Mouse (Mus musculus): ENCODE results near the gene Ehhadh. TPM values are rescaled to one million over a fixed set of nuclear protein-coding genes. Genes with fewer than 3 reads are reported as not detected.

The Ehhadh gene
- polyA plus RNA-seq (2015; fragmentation: Nextera tagmentation; extraction: Ambion mirVana), result 0.59 and 0.61 TPM in 2 replicates

GRCm38 (mm10) chr16:21787516-21788353, at the start of gene Ehhadh:
Ehhadh (minus strand) TSS chr16:21787807.
- 10% methylated on average over 28 of the region's 28 CpGs for WGBS
- Histone ChIP-seq H3K4me1 (peaks cover 11% of the 10 kb centered on the region), H3K9ac (peak within 1 kb of the TSS; percentile 66), H3K4me2 (peak within 1 kb of the TSS; percentile 74), H3K27me3 (no peaks in the 10 kb centered on the region), H3K4me3 (peak within 1 kb of the TSS; percentile 42), H3K27ac (no peak within 1 kb of the TSS), H3K36me3 (ENCODE audit: poor library complexity, severe bottlenecking) (no peaks in the 10 kb centered on the region), H3K9me3 (replicated peaks) (no peaks in the 10 kb centered on the region)
- ATAC-seq, result peak; percentile 93

- H3K9ac ChIP-seq, result no peak overlapping the region
- no peaks in the 10 kb centered on the region for H3K4me1 ChIP-seq
- no peak overlapping the region for H3K4me2 ChIP-seq
- ATAC-seq, result peak; percentile 80
- WGBS, result 66% methylated on average over 7 of the region's 7 CpGs
- no peaks in the 10 kb centered on the region for H3K36me3 ChIP-seq (ENCODE audit: poor library complexity, severe bottlenecking)
- no peak overlapping the region for H3K4me3 ChIP-seq
- H3K27ac ChIP-seq, result no peak overlapping the region
- no peaks in the 10 kb centered on the region for H3K27me3 ChIP-seq
- no peaks in the 10 kb centered on the region for H3K9me3 ChIP-seq (replicated peaks)
Observed at GRCm38 (mm10) chr16:21836311-21837072, 48.9 kb upstream of the Ehhadh start.

GRCm38 (mm10) chr16:21835584-21835931, 48.0 kb upstream of the Ehhadh start:
- WGBS, result 43% methylated on average over 7 of the region's 7 CpGs
- H3K9me3 ChIP-seq (replicated peaks), result no peaks in the 10 kb centered on the region
- no peaks in the 10 kb centered on the region for H3K4me1 ChIP-seq
- no peak overlapping the region for H3K9ac ChIP-seq
- no peaks in the 10 kb centered on the region for H3K36me3 ChIP-seq (ENCODE audit: poor library complexity, severe bottlenecking)
- H3K27ac ChIP-seq, result no peak overlapping the region
- no peak overlapping the region for H3K4me2 ChIP-seq
- ATAC-seq, result no peak
- no peak overlapping the region for H3K4me3 ChIP-seq
- no peaks in the 10 kb centered on the region for H3K27me3 ChIP-seq

DNA sequence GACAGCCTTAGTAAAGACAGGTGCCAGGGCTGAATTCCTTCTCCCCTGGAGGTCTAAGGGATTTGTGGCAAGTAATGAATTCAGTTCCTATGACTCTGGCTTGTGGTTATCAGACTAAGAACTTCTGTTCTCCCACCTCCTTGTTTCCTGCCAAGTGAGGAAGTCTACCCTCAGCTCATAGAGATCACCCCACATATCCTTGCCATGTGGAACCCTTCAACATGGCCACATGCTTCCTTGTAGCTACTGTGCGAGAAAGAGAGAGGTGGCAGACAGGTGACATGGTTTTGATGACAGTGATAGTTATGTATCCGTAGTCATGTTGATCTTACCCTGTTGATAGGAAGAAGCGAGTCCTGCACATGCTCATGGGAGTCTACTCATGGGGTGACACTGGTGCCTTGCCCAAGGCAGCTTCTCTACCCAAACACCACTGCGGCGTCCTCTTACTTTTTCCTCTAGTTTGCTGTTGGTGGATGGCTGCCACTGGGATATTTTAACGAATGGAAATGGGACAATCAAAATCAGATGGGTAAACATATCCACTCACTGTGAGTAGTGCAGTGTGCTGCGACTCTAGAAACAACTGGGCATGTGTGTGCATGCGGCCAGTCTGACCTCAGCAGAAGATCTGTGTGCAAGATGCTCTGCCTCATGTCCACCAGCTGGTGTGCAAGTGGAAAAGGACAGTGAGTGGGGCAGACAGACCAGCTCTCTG, 47.4 kb upstream of the Ehhadh start:
- no peaks in the 10 kb centered on the region for H3K4me1 ChIP-seq
- no peak overlapping the region for H3K4me2 ChIP-seq
- H3K27ac ChIP-seq, result no peak overlapping the region
- H3K4me3 ChIP-seq, result no peak overlapping the region
- H3K9ac ChIP-seq, result no peak overlapping the region
- H3K27me3 ChIP-seq, result no peaks in the 10 kb centered on the region
- no peaks in the 10 kb centered on the region for H3K36me3 ChIP-seq (ENCODE audit: poor library complexity, severe bottlenecking)
- no peak for ATAC-seq
- no peaks in the 10 kb centered on the region for H3K9me3 ChIP-seq (replicated peaks)
- WGBS, result 86% methylated on average over 8 of the region's 8 CpGs

DNA sequence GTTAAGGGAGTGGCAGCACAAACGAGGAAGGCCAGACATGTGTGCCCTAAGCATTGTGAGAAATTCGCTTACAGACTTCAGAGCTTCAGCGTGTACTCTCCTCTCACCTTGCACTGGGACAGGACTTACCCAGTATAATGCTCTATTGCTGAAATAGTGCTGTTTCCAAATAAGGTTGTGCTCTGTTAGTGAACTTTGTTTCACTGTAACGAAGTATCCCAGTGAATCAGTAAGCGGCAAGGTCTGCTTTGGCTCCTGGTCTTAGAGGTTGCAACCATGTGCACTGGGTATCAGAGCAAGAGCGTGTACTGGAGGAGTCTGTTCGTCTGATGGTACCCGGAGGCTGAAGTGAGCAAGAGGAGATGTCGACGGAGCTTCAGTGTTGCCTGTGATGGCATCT, 46.4 kb upstream of the Ehhadh start:
- H3K4me1 ChIP-seq, result no peaks in the 10 kb centered on the region
- no peak for ATAC-seq
- H3K4me3 ChIP-seq, result no peak overlapping the region
- no peaks in the 10 kb centered on the region for H3K9me3 ChIP-seq (replicated peaks)
- H3K4me2 ChIP-seq, result no peak overlapping the region
- H3K27me3 ChIP-seq, result no peaks in the 10 kb centered on the region
- no peaks in the 10 kb centered on the region for H3K36me3 ChIP-seq (ENCODE audit: poor library complexity, severe bottlenecking)
- H3K9ac ChIP-seq, result no peak overlapping the region
- H3K27ac ChIP-seq, result no peak overlapping the region
- 72% methylated on average over 10 of the region's 10 CpGs for WGBS

DNA sequence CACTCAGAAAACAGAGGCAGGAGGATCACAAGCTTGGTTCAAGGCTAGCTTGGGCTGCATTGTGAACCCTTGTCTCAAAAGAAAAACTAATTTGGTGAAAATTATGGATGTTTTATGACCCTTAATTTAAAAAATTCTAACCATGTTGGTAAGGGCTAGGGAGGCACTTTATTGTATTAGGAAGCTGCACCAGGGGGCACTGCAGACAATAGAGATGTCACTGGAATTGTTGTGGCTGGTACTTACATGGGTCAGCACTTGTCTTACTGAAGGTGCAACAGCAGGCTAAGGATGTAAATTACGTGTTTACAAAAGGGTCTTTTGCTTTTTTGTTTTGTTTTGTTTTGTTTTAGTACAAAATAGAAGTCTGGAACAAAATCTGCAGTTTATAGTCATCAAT, 45.9 kb upstream of the Ehhadh start:
- ATAC-seq, result no peak
- H3K4me1 ChIP-seq, result no peaks in the 10 kb centered on the region
- no peak overlapping the region for H3K4me3 ChIP-seq
- H3K36me3 ChIP-seq (ENCODE audit: poor library complexity, severe bottlenecking), result no peaks in the 10 kb centered on the region
- 51% methylated on average over 1 of the region's 1 CpGs for WGBS
- no peak overlapping the region for H3K27ac ChIP-seq
- H3K27me3 ChIP-seq, result no peaks in the 10 kb centered on the region
- no peaks in the 10 kb centered on the region for H3K9me3 ChIP-seq (replicated peaks)
- no peak overlapping the region for H3K9ac ChIP-seq
- no peak overlapping the region for H3K4me2 ChIP-seq

- Histone ChIP-seq H3K9ac (no peak overlapping the region), H3K4me2 (no peak overlapping the region), H3K4me1 (no peaks in the 10 kb centered on the region), H3K9me3 (replicated peaks) (no peaks in the 10 kb centered on the region), H3K27ac (no peak overlapping the region), H3K27me3 (no peaks in the 10 kb centered on the region), H3K36me3 (ENCODE audit: poor library complexity, severe bottlenecking) (no peaks in the 10 kb centered on the region), H3K4me3 (no peak overlapping the region)
- no peak for ATAC-seq
- 85% methylated on average over 5 of the region's 5 CpGs for WGBS
Observed at GRCm38 (mm10) chr16:21831764-21832163, 44.2 kb upstream of the Ehhadh start.

GRCm38 (mm10) chr16:21830784-21831183, 43.2 kb upstream of the Ehhadh start:
- Histone ChIP-seq H3K9ac (no peak overlapping the region), H3K4me2 (no peak overlapping the region), H3K9me3 (replicated peaks) (no peaks in the 10 kb centered on the region), H3K27ac (no peak overlapping the region), H3K36me3 (ENCODE audit: poor library complexity, severe bottlenecking) (no peaks in the 10 kb centered on the region), H3K4me1 (no peaks in the 10 kb centered on the region), H3K4me3 (no peak overlapping the region), H3K27me3 (no peaks in the 10 kb centered on the region)
- 74% methylated on average over 6 of the region's 6 CpGs for whole genome bisulfite sequencing
- no peak for ATAC-seq

DNA sequence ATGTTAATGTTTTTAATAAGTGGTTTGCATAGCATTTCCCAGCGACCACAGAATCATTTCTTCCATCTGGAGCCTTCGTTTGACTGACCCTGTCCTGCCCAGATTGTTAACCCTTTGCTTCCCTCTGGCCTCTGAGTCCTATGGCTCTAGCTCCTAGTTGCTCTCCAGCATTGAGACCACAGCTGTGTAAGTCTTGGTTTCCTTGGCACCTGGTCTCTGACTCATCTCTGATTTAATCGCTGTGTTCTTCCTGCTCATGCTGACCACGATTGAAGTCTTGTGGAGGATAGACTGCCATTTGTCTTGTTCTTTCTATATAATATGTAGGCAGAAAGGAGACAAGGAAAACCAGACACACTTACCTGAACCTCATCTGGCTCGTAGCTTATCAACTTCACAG, 42.1 kb upstream of the Ehhadh start:
- ATAC-seq, result no peak
- Histone ChIP-seq H3K4me2 (no peak overlapping the region), H3K27ac (no peak overlapping the region), H3K9ac (no peak overlapping the region), H3K36me3 (ENCODE audit: poor library complexity, severe bottlenecking) (no peaks in the 10 kb centered on the region), H3K27me3 (no peaks in the 10 kb centered on the region), H3K9me3 (replicated peaks) (no peaks in the 10 kb centered on the region), H3K4me3 (no peak overlapping the region), H3K4me1 (no peaks in the 10 kb centered on the region)
- WGBS, result 43% methylated on average over 5 of the region's 5 CpGs

- no peak overlapping the region for H3K4me3 ChIP-seq
Observed at GRCm38 (mm10) chr16:21827581-21827980, 40.0 kb upstream of the Ehhadh start.

DNA sequence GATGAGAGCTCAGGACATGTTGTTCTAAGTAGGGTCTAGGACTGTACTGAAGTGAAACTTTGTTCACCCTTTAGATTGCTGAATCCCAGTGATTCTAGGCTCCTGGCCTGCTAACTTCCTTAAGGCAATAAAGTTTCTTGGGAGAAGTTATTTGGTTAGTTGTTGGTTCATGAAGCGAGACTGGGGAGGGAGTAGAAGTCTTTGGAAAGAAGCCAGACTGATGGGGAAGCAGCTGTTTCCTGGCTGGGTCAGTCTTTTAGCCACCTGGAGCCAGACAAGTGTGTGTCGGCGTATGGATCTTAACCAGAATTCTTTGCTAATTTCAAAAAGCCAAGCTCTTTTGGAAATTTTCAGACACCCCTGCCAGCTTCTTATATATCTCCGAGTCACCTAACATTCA, 39.5 kb upstream of the Ehhadh start:
- no peak overlapping the region for H3K4me2 ChIP-seq
- H3K36me3 ChIP-seq (ENCODE audit: poor library complexity, severe bottlenecking), result no peaks in the 10 kb centered on the region
- H3K27ac ChIP-seq, result no peak overlapping the region
- no peak overlapping the region for H3K4me3 ChIP-seq
- no peaks in the 10 kb centered on the region for H3K27me3 ChIP-seq
- no peaks in the 10 kb centered on the region for H3K4me1 ChIP-seq
- H3K9ac ChIP-seq, result no peak overlapping the region
- no peaks in the 10 kb centered on the region for H3K9me3 ChIP-seq (replicated peaks)
- 72% methylated on average over 4 of the region's 4 CpGs for WGBS
- ATAC-seq, result no peak

More at GRCm38 (mm10) chr16:21827581-21827980, 40.0 kb upstream of the Ehhadh start:
- Histone ChIP-seq H3K4me2 (no peak overlapping the region), H3K27ac (no peak overlapping the region), H3K27me3 (no peaks in the 10 kb centered on the region), H3K36me3 (ENCODE audit: poor library complexity, severe bottlenecking) (no peaks in the 10 kb centered on the region), H3K9me3 (replicated peaks) (no peaks in the 10 kb centered on the region), H3K9ac (no peak overlapping the region), H3K4me1 (no peaks in the 10 kb centered on the region)
- 70% methylated on average over 4 of the region's 4 CpGs for WGBS
- no peak for ATAC-seq

GRCm38 (mm10) chr16:21825612-21826031, 38.0 kb upstream of the Ehhadh start:
- Histone ChIP-seq H3K4me2 (no peak overlapping the region), H3K9me3 (replicated peaks) (no peaks in the 10 kb centered on the region), H3K4me1 (no peaks in the 10 kb centered on the region), H3K4me3 (no peak overlapping the region), H3K27ac (no peak overlapping the region), H3K36me3 (ENCODE audit: poor library complexity, severe bottlenecking) (no peaks in the 10 kb centered on the region), H3K9ac (no peak overlapping the region), H3K27me3 (no peaks in the 10 kb centered on the region)
- ATAC-seq, result no peak
- 74% methylated on average over 9 of the region's 9 CpGs for WGBS

All from forebrain, embryonic 13.5 days (tissue).